Mouse (Mus musculus): ENCODE data around the gene Mrap2. TPM values are rescaled to one million over a fixed set of nuclear protein-coding genes. Genes with fewer than 3 reads are reported as not detected.

The Mrap2 gene
- polyA plus RNA-seq (2012; rRNA removed), result 0.60 and 0.73 TPM in 2 replicates

DNA sequence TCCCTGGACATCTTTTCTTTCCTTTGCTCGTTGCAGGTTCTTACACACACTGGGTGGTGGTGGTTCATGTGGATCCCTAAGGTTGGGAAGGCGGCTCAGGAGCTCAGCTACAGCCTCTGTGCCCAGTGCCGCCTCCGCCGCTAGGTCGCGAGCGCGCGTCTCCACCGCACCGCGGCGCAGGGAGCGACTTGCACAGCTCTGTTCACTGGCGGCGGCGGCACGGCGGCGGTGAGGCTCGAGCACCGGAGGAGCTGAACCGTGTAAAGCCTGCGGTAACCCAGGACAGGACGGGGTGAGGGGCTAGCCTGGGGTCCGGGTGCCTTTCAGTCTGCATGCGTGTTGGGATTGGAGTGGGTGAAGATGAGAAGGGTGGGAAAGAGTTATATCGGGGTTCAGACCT lies at the start of gene Mrap2:
Mrap2 (plus strand) TSS at position 201 of the 400 bp plus-strand sequence.

Other genes starting within 250 kb of the Mrap2 start
- 2.2 and 2.3 TPM in 2 replicates for gene Ripply2, start 128.8 kb upstream of the Mrap2 start, polyA plus RNA-seq (2012; rRNA removed)
- 29.5 and 36.2 TPM in 2 replicates for gene Cyb5r4, start 122.3 kb upstream of the Mrap2 start, polyA plus RNA-seq (2012; rRNA removed)
- gene Cep162, start 111.2 kb downstream of the Mrap2 start, polyA plus RNA-seq (2012; rRNA removed), result 7.9 and 8.5 TPM in 2 replicates